Mouse (Mus musculus) spleen, postnatal 10 days (tissue): ENCODE measurements at regions not wholly inside any gene's neighbourhood (a gene's known extent, or its start where the extent isn't known, plus 50 kb on each side); places are given as distances from the start of the nearest gene placed in this dataset.

Experiments used
- DNase-seq, 2 experiments: peaks; one replicate each; pipeline ENCODE4 v3.0.0; 2021 to 2022; ENCODE audit warnings: low spot score in 2 of 2

- DNase-seq = no peak
Measured at GRCm38 (mm10) chr13:110683259-110684041, 288.6 kb downstream of the Plk2 start.

- no peak for DNase-seq
Measured at GRCm38 (mm10) chr13:110688796-110689195, 293.9 kb downstream of the Plk2 start.

- DNase-seq = no peak
Measured at GRCm38 (mm10) chr13:110690501-110691255, 295.8 kb downstream of the Plk2 start.

GRCm38 (mm10) chr13:110692696-110693095 lies 297.9 kb downstream of the Plk2 start:
- no peak for DNase-seq

GRCm38 (mm10) chr13:110694876-110695275 lies 300.0 kb downstream of the Plk2 start:
- no peak for DNase-seq

- DNase-seq = no peak
Measured at GRCm38 (mm10) chr13:110696549-110696948, 301.7 kb downstream of the Plk2 start.

- no peak for DNase-seq
Measured at GRCm38 (mm10) chr13:110704261-110704660, 309.4 kb downstream of the Plk2 start.

GRCm38 (mm10) chr13:110710847-110711246 lies 316.0 kb downstream of the Plk2 start:
- no peak for DNase-seq

GRCm38 (mm10) chr13:110712527-110712926 lies 317.7 kb downstream of the Plk2 start:
- DNase-seq = no peak

GRCm38 (mm10) chr13:110722170-110722569 lies 327.3 kb downstream of the Plk2 start:
- DNase-seq = no peak

- no peak for DNase-seq
Measured at GRCm38 (mm10) chr13:110722752-110723151, 327.9 kb downstream of the Plk2 start.

- no peak for DNase-seq
Measured at GRCm38 (mm10) chr13:110724836-110725235, 330.0 kb downstream of the Plk2 start.

- no peak for DNase-seq
Measured at GRCm38 (mm10) chr13:110725821-110726220, 331.0 kb downstream of the Plk2 start.

- no peak for DNase-seq
Measured at GRCm38 (mm10) chr13:110735511-110735910, 340.7 kb downstream of the Plk2 start.

- no peak for DNase-seq
Measured at GRCm38 (mm10) chr13:110741576-110742206, 346.8 kb downstream of the Plk2 start.

GRCm38 (mm10) chr13:110747223-110747868 lies 352.5 kb downstream of the Plk2 start:
- no peak for DNase-seq

- DNase-seq = no peak
Measured at GRCm38 (mm10) chr13:110752746-110753145, 357.9 kb downstream of the Plk2 start.

GRCm38 (mm10) chr13:110754548-110754947 lies 359.7 kb downstream of the Plk2 start:
- no peak for DNase-seq

- no peak for DNase-seq
Measured at GRCm38 (mm10) chr13:110756877-110757276, 362.0 kb downstream of the Plk2 start.

GRCm38 (mm10) chr13:110769210-110769609 lies 374.4 kb downstream of the Plk2 start:
- DNase-seq = no peak

- DNase-seq = no peak
Measured at GRCm38 (mm10) chr13:110775251-110775650, 380.4 kb downstream of the Plk2 start.

- DNase-seq = no peak
Measured at GRCm38 (mm10) chr13:110784162-110784785, 389.4 kb downstream of the Plk2 start.
